Mouse (Mus musculus) CD4-positive helper T cell, adult 2 months (primary cell): ENCODE measurements around the gene Gm45717.

ENCODE experiments used
- DNase-seq: peaks from one replicate; pipeline ENCODE4 v3.0.0-alpha.2; 2012; ENCODE audit warnings: low read depth, missing footprints, low spot score

The Gm45717 gene

GRCm38 (mm10) chr7:140907131-140907530 lies 48.6 kb downstream of the Gm45717 start:
- DNase-seq, result no peak

DNA sequence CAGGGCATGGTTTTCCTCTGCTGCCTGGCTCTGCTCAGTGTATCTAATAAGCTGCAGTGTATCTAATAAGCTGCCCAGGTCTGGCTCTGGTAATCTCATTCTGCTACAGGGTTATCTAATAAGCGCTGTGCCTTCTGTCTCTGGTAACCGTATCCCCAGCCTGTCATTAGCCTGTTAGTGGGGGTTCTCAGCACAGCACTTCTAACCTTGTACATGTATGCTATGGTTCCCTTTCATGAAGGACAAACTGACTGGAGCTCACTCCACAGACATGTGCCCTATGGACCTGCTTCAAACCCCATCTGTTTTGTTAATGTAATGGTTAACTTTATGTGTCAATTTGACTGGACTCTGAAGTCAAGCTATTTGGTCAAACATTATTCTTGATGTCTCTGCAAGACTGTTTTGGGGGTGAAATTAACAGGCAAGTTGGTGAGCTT lies 50.1 kb downstream of the Gm45717 start:
- no peak for DNase-seq

DNA sequence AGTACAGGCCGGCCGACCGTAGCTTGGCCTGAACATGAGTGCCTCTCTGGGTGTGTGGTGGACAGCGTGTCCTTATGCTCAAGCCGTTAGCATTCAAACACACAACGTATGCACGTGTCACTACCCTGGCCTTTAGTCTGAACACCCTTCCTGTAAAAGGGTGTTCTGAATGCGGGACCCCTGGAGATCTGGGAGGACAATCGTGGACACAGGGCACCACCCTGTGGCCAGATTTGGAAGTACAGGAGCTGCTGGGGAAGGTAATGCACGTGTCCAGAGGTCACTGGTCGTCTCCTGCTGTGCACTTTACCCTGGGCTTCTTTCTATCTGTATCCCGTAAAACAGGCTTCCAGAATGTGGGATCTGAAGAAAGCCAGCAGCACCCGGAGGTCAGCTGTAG lies 52.5 kb downstream of the Gm45717 start:
- peak; percentile 67 for DNase-seq

DNA sequence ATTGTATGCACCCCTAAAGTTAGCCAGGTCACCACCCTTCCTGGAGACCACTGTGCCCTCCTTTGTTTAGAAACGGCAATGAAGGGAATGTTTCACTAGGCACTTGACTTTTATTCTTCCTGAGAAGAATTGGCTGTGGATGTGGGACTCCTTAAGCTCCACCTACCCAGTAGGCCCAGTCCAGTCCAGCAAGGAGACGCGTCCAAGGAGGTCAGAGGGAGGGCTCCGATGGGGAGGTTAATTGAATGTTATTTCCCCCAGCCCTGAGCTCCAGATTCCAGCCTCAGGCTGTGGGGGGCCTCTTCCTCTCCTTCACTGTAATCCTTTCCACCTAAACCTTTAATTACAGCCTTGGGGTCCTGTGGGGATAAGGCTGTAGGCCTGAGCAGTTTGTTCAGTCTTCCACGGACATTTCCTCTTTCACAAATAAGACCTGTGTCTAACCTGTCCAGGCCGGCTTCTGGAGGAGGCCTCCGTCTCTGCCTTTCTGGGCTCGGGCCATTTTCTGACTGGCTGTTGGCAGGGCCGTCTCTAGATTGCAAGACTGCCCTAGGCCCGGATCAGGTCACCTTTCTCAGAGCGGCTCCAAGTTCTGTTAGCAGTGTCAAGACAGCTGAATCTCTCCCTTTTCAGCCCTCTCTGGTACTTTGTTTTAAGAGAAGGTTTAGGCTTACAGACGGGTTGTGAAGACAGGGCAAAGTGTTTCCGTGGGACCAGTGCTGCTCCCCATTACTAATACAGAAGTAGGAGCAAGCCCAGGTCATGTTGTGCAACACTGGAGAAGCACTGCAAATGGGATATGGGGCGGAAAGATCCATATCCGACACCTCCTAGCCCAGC lies 53.5 kb downstream of the Gm45717 start:
- no peak for DNase-seq

DNA sequence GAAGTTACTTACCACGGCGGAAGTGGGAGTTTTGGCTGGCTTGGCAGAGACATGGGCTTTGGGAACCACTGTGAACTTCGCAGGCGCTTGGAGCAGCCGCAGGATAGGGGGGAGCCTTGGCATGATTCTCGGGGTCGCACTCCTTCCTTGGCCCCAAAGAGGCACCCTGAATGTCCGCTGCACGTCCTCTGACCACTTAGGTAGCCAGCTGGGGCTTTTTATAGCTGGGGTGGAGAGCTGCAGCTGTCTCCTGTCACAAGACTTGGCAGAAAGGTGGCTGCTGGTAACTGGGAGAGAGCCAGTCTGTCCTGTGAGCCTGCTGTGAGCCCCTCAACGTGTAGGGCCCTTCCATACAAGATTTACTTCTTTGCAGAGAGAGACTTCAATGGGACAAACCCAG lies 55.5 kb downstream of the Gm45717 start, which contains the start of gene Cox8b:
TSS of gene Cox8b (minus strand) at position 227 of the 400 bp plus-strand sequence.
- DNase-seq, result no peak
